Mouse (Mus musculus): ENCODE data around the gene Aup1. TPM values are rescaled to one million over a fixed set of nuclear protein-coding genes. Genes with fewer than 3 reads are reported as not detected.

Aup1 gene
- 100 to 1,000 TPM in 1 of 2 experiments, 10 to 100 TPM in 1; 94.0 to 101 TPM for total RNA-seq (2021)
- long read RNA-seq, experiment 1, transcript Aup1-201 (12 exons, 1,769 nt), result major isoform, 73 of 92 reads
- long read RNA-seq, experiment 1, partial matches to known transcripts, result 5 of 92 reads
- long read RNA-seq, experiment 1, other reads (novel, unspliced or antisense), result 6 of 92 reads
- long read RNA-seq, experiment 2, transcript Aup1-201 (12 exons, 1,769 nt), result major isoform, 86 of 108 reads
- long read RNA-seq, experiment 2, partial matches to known transcripts, result 2 of 108 reads
- long read RNA-seq, experiment 2, other reads (novel, unspliced or antisense), result 14 of 108 reads

GRCm38 (mm10) chr6:83054074-83054851, at the start of gene Aup1:
TSS of gene Aup1 (plus strand) at chr6:83054521.
- peak; percentile 97 for DNase-seq (ENCODE audit: low spot score)

- no peak for DNase-seq (ENCODE audit: low spot score)
Measured at GRCm38 (mm10) chr6:83004872-83005271, 49.4 kb upstream of the Aup1 start.

- DNase-seq (ENCODE audit: low spot score), result no peak
Measured at GRCm38 (mm10) chr6:83005444-83006011, 48.8 kb upstream of the Aup1 start.

GRCm38 (mm10) chr6:83006114-83006513, 48.2 kb upstream of the Aup1 start:
- DNase-seq (ENCODE audit: low spot score), result no peak

- no peak for DNase-seq (ENCODE audit: low spot score)
Measured at GRCm38 (mm10) chr6:83008659-83009058, 45.7 kb upstream of the Aup1 start.

GRCm38 (mm10) chr6:83010010-83010409, 44.3 kb upstream of the Aup1 start:
- no peak for DNase-seq (ENCODE audit: low spot score)

- DNase-seq (ENCODE audit: low spot score), result no peak
Measured at GRCm38 (mm10) chr6:83011255-83011654, 43.1 kb upstream of the Aup1 start.

- no peak for DNase-seq (ENCODE audit: low spot score)
Measured at GRCm38 (mm10) chr6:83011756-83012155, 42.6 kb upstream of the Aup1 start.

GRCm38 (mm10) chr6:83013444-83013843, 40.9 kb upstream of the Aup1 start:
- DNase-seq (ENCODE audit: low spot score), result no peak

GRCm38 (mm10) chr6:83014482-83015466, 39.5 kb upstream of the Aup1 start:
- DNase-seq (ENCODE audit: low spot score), result no peak

GRCm38 (mm10) chr6:83015749-83016148, 38.6 kb upstream of the Aup1 start:
- no peak for DNase-seq (ENCODE audit: low spot score)

- DNase-seq (ENCODE audit: low spot score), result peak; percentile 72
Measured at GRCm38 (mm10) chr6:83017190-83017589, 37.1 kb upstream of the Aup1 start.

GRCm38 (mm10) chr6:83019044-83019443, 35.3 kb upstream of the Aup1 start:
- DNase-seq (ENCODE audit: low spot score), result no peak

GRCm38 (mm10) chr6:83020121-83020520, 34.2 kb upstream of the Aup1 start:
- no peak for DNase-seq (ENCODE audit: low spot score)

GRCm38 (mm10) chr6:83020836-83021593, 33.3 kb upstream of the Aup1 start:
- DNase-seq (ENCODE audit: low spot score), result no peak

GRCm38 (mm10) chr6:83023008-83023407, 31.3 kb upstream of the Aup1 start:
- no peak for DNase-seq (ENCODE audit: low spot score)

GRCm38 (mm10) chr6:83023786-83024185, 30.5 kb upstream of the Aup1 start:
- DNase-seq (ENCODE audit: low spot score), result no peak

GRCm38 (mm10) chr6:83024421-83024820, 29.9 kb upstream of the Aup1 start:
- DNase-seq (ENCODE audit: low spot score), result no peak

GRCm38 (mm10) chr6:83025221-83025620, 29.1 kb upstream of the Aup1 start:
- DNase-seq (ENCODE audit: low spot score), result no peak

GRCm38 (mm10) chr6:83027293-83027692, 27.0 kb upstream of the Aup1 start:
- no peak for DNase-seq (ENCODE audit: low spot score)

- DNase-seq (ENCODE audit: low spot score), result no peak
Measured at GRCm38 (mm10) chr6:83027706-83028105, 26.6 kb upstream of the Aup1 start.
